Mouse (Mus musculus) midbrain, embryonic 13.5 days (tissue): Measurements from ENCODE around the gene A4gnt. TPM values are rescaled to one million over a fixed set of nuclear protein-coding genes. Genes with fewer than 3 reads are reported as not detected.

Source experiments
- ATAC-seq: fragments of 200-750 bp; cut with Nextera tagmentation; 2 replicates; pipeline ENCODE4 v1.8.0; 2017; ENCODE audit warnings: mild to moderate bottlenecking, moderate TSS enrichment, moderate library complexity
- H3K27ac ChIP-seq: fragments of 300-500 bp; sonication (generic); 2 replicates; pipeline ENCODE4 v1.5.1; 2015; ENCODE audit warnings: inconsistent platforms, mild to moderate bottlenecking, moderate library complexity
- H3K27me3 ChIP-seq: fragments of 300-500 bp; sonication (generic); 2 replicates; pipeline ENCODE4 v1.6.1; 2015; ENCODE audit warnings: mild to moderate bottlenecking, inconsistent platforms
- H3K36me3 ChIP-seq: fragments of 300-500 bp; sonication (generic); 2 replicates; pipeline ENCODE4 v1.6.1; 2015; ENCODE audit warnings: mild to moderate bottlenecking, inconsistent platforms
- H3K4me1 ChIP-seq: fragments of 300-500 bp; sonication (generic); replicated peaks from 2 replicates; pipeline ENCODE4 v1.6.1; 2015; ENCODE audit warnings: inconsistent platforms
- H3K4me2 ChIP-seq: fragments of 300-500 bp; sonication (generic); replicated peaks from 2 replicates; pipeline ENCODE4 v1.6.1; 2015; ENCODE audit warnings: moderate library complexity, mild to moderate bottlenecking, inconsistent platforms
- H3K4me3 ChIP-seq: fragments of 300-500 bp; sonication (generic); replicated peaks from 2 replicates; pipeline ENCODE4 v1.5.1; 2015; ENCODE audit warnings: mild to moderate bottlenecking, inconsistent platforms
- H3K9ac ChIP-seq: fragments of 300-500 bp; sonication (generic); replicated peaks from 2 replicates; pipeline ENCODE4 v1.6.1; 2015; ENCODE audit warnings: mild to moderate bottlenecking, inconsistent platforms
- H3K9me3 ChIP-seq: fragments of 300-500 bp; sonication (generic); 2 replicates; pipeline ENCODE4 v1.6.1; 2016; ENCODE audit warnings: mild to moderate bottlenecking, inconsistent platforms
- WGBS: fragments of 180-500 bp; shearing (Covaris S2); methylation state at CpG from one replicate; pipeline ENCODE4 v1.1.7; 2015; 5-methylcytosine and 5-hydroxymethylcytosine counted together
- polyA plus RNA-seq: library from polyadenylated mRNA; unstranded; fragments of >200 nt; fragmentation: Nextera tagmentation; extraction: Ambion mirVana; gene quantifications from 2 replicates; pipeline ENCODE4 v1.2.1, GENCODE M21; 2015

Gene A4gnt
- polyA plus RNA-seq, 1 experiment from 2014 or later, result not detected

DNA sequence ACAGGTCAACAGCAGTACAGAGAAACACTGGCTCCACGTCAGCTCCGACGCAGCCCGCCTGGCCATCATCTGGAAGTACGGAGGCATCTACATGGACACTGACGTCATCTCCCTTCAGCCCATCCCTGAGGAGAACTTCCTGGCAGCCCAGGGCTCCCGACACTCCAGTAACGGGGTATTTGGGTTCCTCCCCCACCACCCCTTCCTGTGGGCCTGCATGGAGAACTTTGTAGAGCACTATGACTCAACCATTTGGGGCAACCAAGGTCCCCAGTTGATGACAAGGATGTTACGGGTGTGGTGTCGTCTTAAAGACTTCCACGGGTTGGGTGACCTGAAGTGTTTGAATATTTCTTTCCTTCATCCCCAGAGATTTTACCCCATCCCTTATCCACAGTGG is 7.9 kb downstream of the A4gnt start:
- Histone ChIP-seq H3K27ac (no peak overlapping the region), H3K9ac (no peak overlapping the region), H3K36me3 (no peaks in the 10 kb centered on the region), H3K4me1 (no peaks in the 10 kb centered on the region), H3K27me3 (no peaks in the 10 kb centered on the region), H3K4me2 (no peak overlapping the region), H3K4me3 (no peak overlapping the region), H3K9me3 (no peaks in the 10 kb centered on the region)
- ATAC-seq, result no peak
- 92% methylated on average over 11 of the region's 11 CpGs for WGBS

DNA sequence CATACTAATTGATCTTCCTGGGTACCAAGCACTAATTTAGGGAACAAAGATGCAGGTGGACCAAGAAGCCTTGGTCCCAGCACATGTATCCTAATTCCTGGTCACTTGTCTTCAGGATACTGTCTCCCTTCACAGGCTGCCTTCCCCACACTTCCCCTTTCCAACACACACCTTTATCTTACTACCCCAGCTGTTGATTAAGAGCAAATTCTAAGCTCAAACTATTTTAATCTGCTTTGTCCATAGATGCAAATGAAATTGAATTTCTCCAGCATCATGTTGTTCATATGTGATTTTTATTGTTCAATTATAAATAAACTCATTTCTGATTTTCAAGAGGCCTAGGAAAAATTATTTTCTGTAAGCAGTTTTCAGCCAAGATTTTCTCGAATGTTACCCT is 9.7 kb downstream of the A4gnt start:
- Histone ChIP-seq H3K4me2 (no peak overlapping the region), H3K4me1 (no peaks in the 10 kb centered on the region), H3K36me3 (no peaks in the 10 kb centered on the region), H3K4me3 (no peak overlapping the region), H3K27ac (no peak overlapping the region), H3K27me3 (no peaks in the 10 kb centered on the region), H3K9me3 (no peaks in the 10 kb centered on the region), H3K9ac (no peak overlapping the region)
- ATAC-seq, result no peak
- WGBS, result 89% methylated on average over 1 of the region's 1 CpGs

DNA sequence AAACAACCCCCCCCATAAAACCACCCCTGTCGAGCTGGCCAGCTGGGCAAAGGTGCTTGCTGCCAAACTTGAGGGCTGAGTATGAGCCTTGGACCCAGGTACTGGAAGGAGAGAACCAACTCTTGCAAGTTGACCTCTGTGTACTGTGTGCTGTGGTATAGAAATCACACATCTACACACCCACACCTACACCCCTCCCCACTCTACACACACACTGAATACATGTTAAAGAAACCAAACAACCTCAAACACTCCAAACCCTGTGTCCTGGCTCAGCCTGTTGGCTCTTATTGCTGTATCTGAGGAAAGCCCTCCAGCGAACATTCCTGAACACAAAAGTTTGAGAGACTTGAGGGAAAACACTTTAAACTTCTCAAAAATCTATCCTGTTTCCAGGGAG is 10.7 kb downstream of the A4gnt start:
- no peaks in the 10 kb centered on the region for H3K4me1 ChIP-seq
- no peak overlapping the region for H3K4me3 ChIP-seq
- H3K9ac ChIP-seq, result no peak overlapping the region
- 65% methylated on average over 2 of the region's 2 CpGs for WGBS
- no peak overlapping the region for H3K4me2 ChIP-seq
- no peaks in the 10 kb centered on the region for H3K9me3 ChIP-seq
- no peaks in the 10 kb centered on the region for H3K36me3 ChIP-seq
- no peak for ATAC-seq
- no peaks in the 10 kb centered on the region for H3K27me3 ChIP-seq
- H3K27ac ChIP-seq, result no peak overlapping the region

DNA sequence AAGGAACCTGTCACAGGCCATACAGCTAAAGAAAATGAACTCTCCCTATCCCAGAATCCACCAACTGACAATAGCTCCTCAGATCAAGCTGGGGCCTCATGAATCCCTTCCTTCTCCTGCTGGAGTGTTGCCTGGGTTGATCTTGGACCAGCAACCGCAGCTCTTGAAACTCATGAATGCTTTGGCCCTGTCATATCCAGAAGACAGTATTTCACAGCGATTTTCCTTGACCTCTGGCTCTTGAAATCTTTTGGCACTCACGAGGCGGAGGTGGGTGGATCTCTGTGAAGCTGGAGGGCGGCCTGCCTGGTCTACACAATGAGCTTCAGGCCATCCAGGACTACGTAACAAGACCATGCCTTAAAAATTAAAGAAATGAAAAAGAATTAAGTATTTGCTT is 11.8 kb downstream of the A4gnt start:
- H3K27me3 ChIP-seq, result no peaks in the 10 kb centered on the region
- H3K9me3 ChIP-seq, result no peaks in the 10 kb centered on the region
- H3K4me1 ChIP-seq, result peaks cover 6% of the 10 kb centered on the region
- H3K9ac ChIP-seq, result no peak overlapping the region
- ATAC-seq, result no peak
- H3K4me2 ChIP-seq, result no peak overlapping the region
- no peak overlapping the region for H3K27ac ChIP-seq
- WGBS, result 85% methylated on average over 6 of the region's 6 CpGs
- H3K36me3 ChIP-seq, result no peaks in the 10 kb centered on the region
- H3K4me3 ChIP-seq, result no peak overlapping the region

DNA sequence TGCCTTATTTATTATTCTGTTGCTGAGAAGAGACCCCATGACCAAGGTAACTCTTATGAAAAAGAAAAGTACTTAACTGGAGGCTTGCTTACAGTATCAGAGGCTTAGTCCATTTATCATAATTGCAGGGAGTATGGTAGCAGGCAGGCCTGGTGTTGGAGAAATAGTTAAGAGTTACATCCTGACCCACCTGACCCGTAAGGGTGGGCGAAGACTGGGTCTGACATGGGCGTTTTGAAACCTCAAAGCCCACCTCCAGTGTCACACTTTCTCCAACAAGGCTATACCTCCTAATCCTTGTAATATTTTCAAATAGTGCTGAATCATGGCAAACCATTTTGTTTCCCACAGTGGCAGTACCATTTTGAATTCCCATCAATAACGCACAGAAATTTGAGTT is 16.3 kb downstream of the A4gnt start:
- 54% methylated on average over 4 of the region's 4 CpGs for WGBS
- Histone ChIP-seq H3K9me3 (no peaks in the 10 kb centered on the region), H3K4me3 (peak overlapping the region; percentile 51; the same call in 1 of the 2 replicates), H3K36me3 (no peaks in the 10 kb centered on the region), H3K27me3 (no peaks in the 10 kb centered on the region), H3K27ac (no peak overlapping the region), H3K4me2 (peak overlapping the region; percentile 72), H3K9ac (no peak overlapping the region), H3K4me1 (peaks cover 36% of the 10 kb centered on the region)
- no peak for ATAC-seq

GRCm38 (mm10) chr9:99629281-99630011 is 17.1 kb downstream of the A4gnt start, which contains the start of gene Dzip1l:
Gene Dzip1l, plus strand, starts transcription at chr9:99629496.
- peak within 1 kb of the TSS; percentile 72 for H3K4me2 ChIP-seq
- 0 out of 2 replicates have a peak, but pooled peaks cover 3% of the 10 kb centered on the region for H3K36me3 ChIP-seq
- peak within 1 kb of the TSS; percentile 70 for H3K27ac ChIP-seq
- H3K9ac ChIP-seq, result peak within 1 kb of the TSS; percentile 73
- peaks cover 36% of the 10 kb centered on the region for H3K4me1 ChIP-seq
- peak; percentile 94 for ATAC-seq
- under 1% methylated on average over 44 of the region's 44 CpGs for WGBS
- no peaks in the 10 kb centered on the region for H3K27me3 ChIP-seq
- H3K9me3 ChIP-seq, result no peaks in the 10 kb centered on the region
- peak within 1 kb of the TSS; percentile 51 for H3K4me3 ChIP-seq

GRCm38 (mm10) chr9:99630071-99630470 is 17.8 kb downstream of the A4gnt start:
- 0 out of 2 replicates have a peak, but pooled peaks cover 3% of the 10 kb centered on the region for H3K36me3 ChIP-seq
- under 1% methylated on average over 11 of the region's 11 CpGs for WGBS
- H3K9me3 ChIP-seq, result no peaks in the 10 kb centered on the region
- H3K9ac ChIP-seq, result peak overlapping the region; percentile 73
- H3K4me1 ChIP-seq, result peaks cover 36% of the 10 kb centered on the region
- peak overlapping the region; percentile 72 for H3K4me2 ChIP-seq
- H3K4me3 ChIP-seq, result peak overlapping the region; percentile 51
- peak; percentile 48; the same call in 1 of the 2 replicates for ATAC-seq
- no peaks in the 10 kb centered on the region for H3K27me3 ChIP-seq
- H3K27ac ChIP-seq, result peak overlapping the region; percentile 70

DNA sequence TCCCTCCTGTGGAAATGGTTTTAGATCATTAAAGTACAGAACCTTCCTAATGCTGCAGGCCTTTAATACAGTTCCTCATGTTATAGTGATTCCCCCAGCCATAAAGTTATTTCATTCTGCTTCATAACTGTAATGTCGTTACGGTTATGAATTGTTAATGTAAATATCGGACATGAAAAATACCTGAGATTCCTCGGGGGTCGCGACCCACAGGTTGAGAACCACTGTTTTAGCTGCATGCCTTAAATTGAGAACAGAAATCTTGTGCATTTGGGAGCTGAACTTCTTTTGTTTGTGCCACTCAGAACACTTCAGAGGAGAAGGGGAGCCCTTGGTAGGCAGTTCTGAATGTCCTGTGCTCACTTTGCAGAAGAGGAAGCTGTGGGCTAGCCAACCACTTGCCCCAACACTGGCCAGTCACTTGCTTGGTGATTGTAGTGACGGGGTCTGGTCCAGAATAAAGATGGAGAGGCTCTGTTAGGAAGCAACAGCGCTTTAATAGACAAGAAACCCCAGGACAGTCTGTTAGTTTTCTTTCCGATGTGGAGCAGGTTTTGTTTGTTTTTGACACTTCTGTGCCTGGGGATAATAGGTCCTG is 18.3 kb downstream of the A4gnt start:
- 0 out of 2 replicates have a peak, but pooled peaks cover 3% of the 10 kb centered on the region for H3K36me3 ChIP-seq
- peak overlapping the region; percentile 51 for H3K4me3 ChIP-seq
- peak overlapping the region; percentile 70 for H3K27ac ChIP-seq
- 47% methylated on average over 9 of the region's 9 CpGs for WGBS
- no peak for ATAC-seq
- H3K9me3 ChIP-seq, result no peaks in the 10 kb centered on the region
- peak overlapping the region; percentile 72 for H3K4me2 ChIP-seq
- no peaks in the 10 kb centered on the region for H3K27me3 ChIP-seq
- peak overlapping the region; percentile 73 for H3K9ac ChIP-seq
- peaks cover 36% of the 10 kb centered on the region for H3K4me1 ChIP-seq

GRCm38 (mm10) chr9:99631781-99632180 is 19.5 kb downstream of the A4gnt start:
- H3K4me1 ChIP-seq, result peaks cover 36% of the 10 kb centered on the region
- no peak overlapping the region for H3K9ac ChIP-seq
- 0 out of 2 replicates have a peak overlapping the region, but pooled peaks have one; percentile 32 for H3K27ac ChIP-seq
- 14% methylated on average over 2 of the region's 2 CpGs for WGBS
- peak overlapping the region; percentile 33 for H3K4me2 ChIP-seq
- no peak overlapping the region for H3K4me3 ChIP-seq
- no peaks in the 10 kb centered on the region for H3K9me3 ChIP-seq
- no peak for ATAC-seq
- 0 out of 2 replicates have a peak, but pooled peaks cover 3% of the 10 kb centered on the region for H3K36me3 ChIP-seq
- no peaks in the 10 kb centered on the region for H3K27me3 ChIP-seq

DNA sequence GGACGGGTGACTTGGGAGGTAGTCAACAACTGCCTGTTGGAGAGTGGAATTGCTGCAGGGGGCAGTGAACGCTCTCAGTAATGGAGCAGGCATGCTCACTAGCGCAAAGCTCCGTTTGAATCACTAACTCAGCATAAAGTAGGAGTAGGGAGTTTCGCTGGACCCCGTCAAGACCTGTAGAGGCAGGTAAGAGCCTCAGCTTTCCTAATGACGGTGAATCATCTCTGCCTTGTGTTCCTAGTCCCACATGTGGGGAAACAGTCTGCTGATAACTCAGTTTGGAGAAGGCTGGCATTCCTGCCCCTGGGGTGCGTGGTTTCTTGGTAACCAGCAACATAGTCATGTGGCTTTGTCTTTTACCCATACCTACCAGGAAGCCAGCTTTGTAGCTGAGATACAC is 20.0 kb downstream of the A4gnt start:
- Histone ChIP-seq H3K4me2 (peak overlapping the region; percentile 33), H3K27ac (no peak overlapping the region), H3K27me3 (no peaks in the 10 kb centered on the region), H3K9me3 (no peaks in the 10 kb centered on the region), H3K9ac (no peak overlapping the region), H3K4me1 (peaks cover 36% of the 10 kb centered on the region), H3K36me3 (peaks cover 6% of the 10 kb centered on the region; the same call in 1 of the 2 replicates), H3K4me3 (no peak overlapping the region)
- WGBS, result 37% methylated on average over 8 of the region's 8 CpGs
- ATAC-seq, result no peak

GRCm38 (mm10) chr9:99636776-99637175 is 24.5 kb downstream of the A4gnt start:
- H3K27ac ChIP-seq, result no peak overlapping the region
- WGBS, result 87% methylated on average over 1 of the region's 1 CpGs

GRCm38 (mm10) chr9:99637227-99637626 is 24.9 kb downstream of the A4gnt start:
- no peaks in the 10 kb centered on the region for H3K27me3 ChIP-seq
- WGBS, result 97% methylated on average over 17 of the region's 17 CpGs
- H3K27ac ChIP-seq, result no peak overlapping the region
- no peak overlapping the region for H3K4me2 ChIP-seq
- H3K4me3 ChIP-seq, result no peak overlapping the region
- peaks cover 5% of the 10 kb centered on the region for H3K4me1 ChIP-seq
- peak; percentile 59 for ATAC-seq
- peaks cover 35% of the 10 kb centered on the region for H3K36me3 ChIP-seq
- no peaks in the 10 kb centered on the region for H3K9me3 ChIP-seq
- no peak overlapping the region for H3K9ac ChIP-seq

More at GRCm38 (mm10) chr9:99636776-99637175, 24.5 kb downstream of the A4gnt start:
- H3K9ac ChIP-seq, result no peak overlapping the region
- H3K27me3 ChIP-seq, result no peaks in the 10 kb centered on the region
- no peak overlapping the region for H3K4me2 ChIP-seq
- ATAC-seq, result peak; percentile 73
- peaks cover 10% of the 10 kb centered on the region for H3K4me1 ChIP-seq
- peaks cover 31% of the 10 kb centered on the region for H3K36me3 ChIP-seq
- H3K9me3 ChIP-seq, result no peaks in the 10 kb centered on the region
- no peak overlapping the region for H3K4me3 ChIP-seq
